Mouse (Mus musculus): ENCODE data around the gene Tmem91.

The Tmem91 gene

DNA sequence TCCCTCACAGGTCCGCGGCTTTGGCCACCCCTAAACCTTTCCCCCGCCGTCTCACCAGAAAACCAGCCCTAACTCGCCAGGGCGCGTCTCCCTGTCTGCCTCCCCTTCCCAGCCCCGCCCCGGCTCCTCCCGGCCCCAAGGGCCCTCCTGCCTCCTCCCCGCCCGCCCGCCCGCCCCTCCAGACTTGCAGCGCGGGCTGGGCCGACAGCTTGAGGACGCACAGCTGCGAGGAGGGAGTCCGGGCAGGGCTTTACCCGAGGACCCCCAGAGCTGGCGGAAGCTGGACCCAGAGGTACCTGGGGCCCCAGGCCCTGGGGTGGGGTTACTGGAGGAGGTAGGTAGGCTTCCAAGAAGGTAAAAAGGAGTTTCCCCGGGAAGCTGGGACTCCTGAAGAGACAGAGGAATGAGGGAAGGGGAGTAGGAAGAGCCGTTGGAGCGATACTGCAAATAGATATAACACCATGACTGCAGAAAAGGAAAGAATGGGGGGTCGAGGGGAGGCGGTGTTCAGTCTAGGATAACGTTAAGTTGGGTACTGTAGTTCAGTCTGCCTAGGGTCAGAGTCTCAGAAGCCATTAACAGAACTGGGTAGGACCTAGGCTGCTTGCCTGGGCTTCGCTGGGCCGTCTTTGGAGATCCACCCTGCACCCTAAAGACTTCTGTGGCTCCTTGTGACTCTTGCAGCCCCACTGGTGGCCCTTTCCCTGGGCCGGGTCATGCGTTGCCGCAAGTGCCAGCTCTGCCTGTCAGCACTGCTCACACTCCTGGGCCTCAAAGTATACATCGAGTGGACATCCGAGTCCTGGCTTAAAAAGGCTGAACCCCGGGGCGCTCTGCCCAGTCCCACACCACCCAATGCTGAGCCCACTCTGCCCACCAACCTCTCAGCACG, 47.3 kb downstream of the Tmem91 start:
- in situ Hi-C loops (cut with MboI; ENCODE audit: low sequenced_read_pairs), result no loop called here

GRCm38 (mm10) chr7:25626509-25627430, 48.2 kb downstream of the Tmem91 start, which contains the start of gene B3gnt8:
B3gnt8 (plus strand) TSS chr7:25626654.
- in situ Hi-C loops (cut with MboI; ENCODE audit: low sequenced_read_pairs), result no loop called here

DNA sequence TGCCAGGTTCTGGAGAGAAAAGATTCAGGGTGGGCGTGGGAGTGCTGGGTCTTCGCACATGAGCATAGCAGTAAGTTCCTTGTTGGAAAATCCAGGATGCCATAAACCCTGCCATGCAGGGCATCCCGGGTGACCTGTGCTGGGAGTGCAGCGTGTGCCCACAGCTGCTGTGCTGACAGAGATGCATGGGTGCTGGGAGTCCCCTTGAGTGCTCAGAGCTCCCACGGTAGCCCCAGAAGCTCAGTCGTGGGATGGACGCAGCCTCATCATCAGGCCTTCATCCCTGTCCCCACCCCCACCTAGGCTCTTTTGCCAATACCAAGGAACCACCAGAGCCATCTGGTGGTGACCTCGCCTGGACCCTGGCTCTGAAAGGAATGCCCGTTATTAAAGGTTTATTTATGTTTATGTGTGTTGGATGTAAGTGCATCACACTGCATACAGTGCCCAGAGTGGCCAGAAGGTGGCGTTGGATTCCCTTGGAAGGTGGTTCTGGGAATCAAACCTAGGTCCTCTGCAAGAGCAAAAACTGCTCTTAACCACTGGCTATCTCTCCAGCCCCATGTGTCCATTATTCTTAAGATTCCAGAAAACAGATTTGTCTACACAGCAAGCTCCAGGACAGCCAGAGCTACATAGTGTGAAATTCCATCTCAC, 49.2 kb downstream of the Tmem91 start:
- in situ Hi-C loops (cut with MboI; ENCODE audit: low sequenced_read_pairs), result no loop called here

GRCm38 (mm10) chr7:25624851-25625250, 50.1 kb downstream of the Tmem91 start:
- in situ Hi-C loops (cut with MboI; ENCODE audit: low sequenced_read_pairs), result no loop called here

GRCm38 (mm10) chr7:25623857-25624370, 51.1 kb downstream of the Tmem91 start:
- in situ Hi-C loops (cut with MboI; ENCODE audit: low sequenced_read_pairs), result no loop called here

DNA sequence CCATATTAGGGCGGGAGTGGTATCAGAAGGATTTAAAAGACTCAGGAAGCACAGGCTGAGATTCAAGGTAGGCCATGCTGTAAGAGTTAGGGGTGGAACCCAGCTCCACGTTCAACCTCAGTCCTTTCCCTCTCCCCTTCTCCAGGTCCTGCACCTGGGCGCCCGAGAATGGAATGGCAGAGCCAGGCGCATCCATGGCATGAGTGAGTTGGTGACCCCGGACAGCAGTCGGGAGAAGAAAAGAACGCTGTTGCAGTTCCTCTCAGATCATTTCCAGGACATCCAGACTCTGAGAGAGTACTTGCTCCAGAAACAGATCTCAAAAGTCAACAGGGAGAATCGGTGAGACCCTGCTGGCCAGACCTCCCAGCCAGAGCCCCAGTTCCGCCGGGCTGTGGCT, 54.2 kb downstream of the Tmem91 start:
- in situ Hi-C loops (cut with MboI; ENCODE audit: low sequenced_read_pairs), result no loop called here

DNA sequence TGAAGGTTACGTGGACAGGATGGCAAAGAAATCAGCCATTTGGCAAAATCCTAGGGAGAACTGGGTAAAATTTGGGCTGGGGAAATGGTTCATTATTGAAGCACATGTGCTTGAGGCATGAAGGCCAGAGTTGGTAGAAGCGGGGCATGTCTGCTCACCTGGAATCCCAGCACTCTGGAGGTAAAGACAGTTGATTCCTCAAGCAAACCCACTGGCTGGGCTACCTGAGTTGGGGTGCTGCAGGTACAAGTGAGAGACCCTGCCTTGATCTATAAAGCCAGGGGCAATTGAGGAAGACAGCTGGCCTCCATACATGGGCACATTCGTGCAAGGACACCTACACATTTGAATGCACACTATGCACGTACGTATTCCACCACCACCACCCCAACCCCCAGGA, 54.9 kb downstream of the Tmem91 start:
- in situ Hi-C loops (cut with MboI; ENCODE audit: low sequenced_read_pairs), result no loop called here

- in situ Hi-C loops (cut with MboI; ENCODE audit: low sequenced_read_pairs), result no loop called here
Measured at GRCm38 (mm10) chr7:25619722-25619991, 55.3 kb downstream of the Tmem91 start.

All from CH12F3 (cell line).